Mouse (Mus musculus) right cerebral cortex, adult 2 months (tissue): ENCODE measurements around the gene Med1.

ENCODE experiments used
- DNase-seq, 2 experiments: peaks; one replicate each; pipeline ENCODE4 v3.0.0; 2021 to 2022; ENCODE audit warnings: low spot score in 2 of 2

The Med1 gene

DNA sequence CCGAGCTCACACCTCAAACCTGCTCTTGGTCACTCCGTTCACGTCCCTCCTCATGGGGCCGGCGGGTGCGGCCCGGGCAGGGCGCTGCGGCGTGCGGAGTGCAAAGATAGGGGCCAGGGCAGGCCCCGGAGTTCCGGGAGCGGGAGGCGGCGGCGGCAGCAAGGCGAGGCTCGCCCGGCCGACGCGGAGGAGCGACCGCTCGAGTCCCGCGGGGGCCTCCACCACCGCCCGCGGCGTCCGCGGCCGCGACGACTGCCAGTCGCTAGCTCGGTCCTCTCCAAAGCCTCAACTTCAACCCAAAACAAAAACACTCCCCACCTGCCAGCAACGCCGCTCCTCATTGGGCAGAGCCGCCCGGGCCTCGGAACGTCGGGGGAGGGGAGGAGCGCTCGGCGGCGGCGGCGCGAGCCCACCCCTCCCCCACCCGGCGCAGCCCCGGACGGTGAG lies 43.8 kb downstream of the Med1 start:
- peak; percentile 93 to 94 for DNase-seq

DNA sequence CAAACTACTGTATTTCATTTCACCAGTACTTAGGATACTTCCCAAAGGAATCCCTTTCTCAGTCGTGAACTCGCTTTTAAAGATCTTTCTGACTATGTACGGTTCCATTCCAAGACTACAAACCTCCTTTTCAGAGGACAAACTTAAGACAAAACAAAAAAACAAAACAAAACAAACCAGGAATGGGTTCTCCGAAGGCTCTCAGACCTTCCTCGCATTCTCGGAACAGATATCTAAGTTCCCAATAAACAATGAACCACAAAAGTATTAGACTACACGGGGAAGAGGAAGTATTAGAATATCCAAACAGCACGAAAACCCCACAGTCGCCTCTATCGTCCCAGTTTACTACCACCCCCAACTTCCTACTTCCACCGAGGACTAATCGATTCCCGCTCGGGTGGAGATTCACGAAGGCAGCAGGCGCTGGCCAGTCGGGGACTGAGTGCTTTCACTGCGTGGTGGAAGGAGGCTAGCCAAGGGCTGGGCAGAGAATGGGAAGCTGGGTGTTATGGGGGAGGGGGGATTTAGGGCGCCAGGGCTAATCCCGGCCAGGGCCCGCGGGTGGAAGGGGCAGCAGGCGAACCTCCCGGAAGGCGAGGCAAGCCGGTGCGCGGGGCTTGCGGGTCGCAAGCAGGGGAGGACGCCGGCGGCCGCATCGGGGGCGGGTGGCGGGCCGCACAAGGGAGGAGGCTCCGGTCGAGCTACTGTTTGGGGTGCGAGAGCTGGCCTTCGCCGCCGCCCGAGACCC lies 44.4 kb downstream of the Med1 start:
- DNase-seq = peak in 1 of 2 experiments; percentile 22

DNA sequence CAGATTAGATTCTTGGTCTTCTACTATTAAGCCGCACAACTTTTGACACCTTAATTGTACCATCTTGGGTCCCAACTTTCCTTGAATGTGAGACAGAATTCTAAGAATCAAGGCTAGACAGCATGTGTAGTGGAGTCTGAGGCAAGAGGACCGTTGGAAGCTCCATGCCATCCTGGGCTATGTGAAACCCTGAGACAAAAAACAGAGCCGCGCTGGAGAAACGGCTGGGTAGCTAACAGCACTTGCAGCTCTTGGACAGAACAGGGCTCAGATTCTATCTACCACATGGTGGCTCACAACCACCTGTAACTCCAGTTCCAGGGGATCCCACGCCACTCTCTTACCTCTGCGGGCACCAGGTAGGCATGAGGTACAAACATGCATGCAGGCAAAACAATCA lies 47.2 kb downstream of the Med1 start:
- no peak for DNase-seq

DNA sequence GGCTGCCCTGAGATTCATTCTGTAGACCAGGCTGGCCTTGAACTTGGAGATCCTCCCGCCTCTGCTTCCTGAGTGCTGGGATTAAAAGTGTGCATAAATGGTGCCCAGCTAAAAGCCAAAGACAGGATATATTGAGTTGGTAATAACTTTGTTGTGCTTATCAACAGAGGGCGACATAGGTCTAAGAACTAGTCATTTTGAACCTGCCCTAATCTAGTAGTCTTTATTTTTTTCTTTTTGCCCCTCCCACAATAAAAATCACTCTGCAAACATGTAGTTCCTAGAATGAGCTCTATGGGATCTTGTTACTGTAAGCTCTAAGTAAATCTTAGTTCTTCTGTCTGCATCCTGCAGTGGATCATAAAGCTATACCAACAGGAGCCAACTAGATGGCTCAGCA lies 50.5 kb downstream of the Med1 start:
- DNase-seq = no peak

DNA sequence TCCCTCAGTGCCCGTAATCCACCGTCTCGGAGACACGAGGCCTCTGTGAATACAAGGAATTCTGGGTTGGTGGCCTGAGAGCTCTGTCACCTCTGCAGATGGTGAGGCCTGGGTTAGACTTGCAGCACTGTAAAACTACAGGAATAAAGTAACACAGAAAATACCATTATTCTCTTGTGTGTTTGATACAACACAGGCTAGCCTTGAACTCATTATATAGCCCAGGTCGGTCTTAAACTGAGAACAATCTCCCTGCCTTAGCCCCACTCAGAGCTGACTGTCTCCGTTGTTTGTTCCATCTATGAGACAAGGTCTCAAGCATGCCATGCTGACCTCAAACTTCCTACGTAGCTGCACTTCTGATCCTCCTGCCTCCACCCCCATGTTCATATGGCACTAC lies 54.2 kb downstream of the Med1 start:
- DNase-seq = no peak

DNA sequence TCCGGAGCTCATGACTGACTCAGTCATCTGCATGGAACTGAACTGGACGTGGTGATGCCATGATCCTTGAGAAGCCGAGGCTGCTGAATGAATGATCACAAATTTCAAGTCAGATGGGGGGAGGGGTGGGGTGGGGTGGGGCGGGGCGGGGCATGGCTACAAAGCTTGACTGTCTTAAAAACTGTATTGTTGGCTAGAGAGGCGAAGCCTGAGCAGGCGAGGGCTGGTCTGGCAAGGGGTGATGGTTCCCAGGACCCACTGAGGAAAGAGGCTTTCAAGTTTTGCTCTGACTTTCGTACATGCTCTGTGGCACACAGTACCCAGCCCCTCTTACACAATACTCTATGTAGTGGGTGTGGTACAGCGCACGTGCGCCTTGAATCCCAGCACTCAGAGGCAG lies 55.3 kb downstream of the Med1 start:
- no peak for DNase-seq

DNA sequence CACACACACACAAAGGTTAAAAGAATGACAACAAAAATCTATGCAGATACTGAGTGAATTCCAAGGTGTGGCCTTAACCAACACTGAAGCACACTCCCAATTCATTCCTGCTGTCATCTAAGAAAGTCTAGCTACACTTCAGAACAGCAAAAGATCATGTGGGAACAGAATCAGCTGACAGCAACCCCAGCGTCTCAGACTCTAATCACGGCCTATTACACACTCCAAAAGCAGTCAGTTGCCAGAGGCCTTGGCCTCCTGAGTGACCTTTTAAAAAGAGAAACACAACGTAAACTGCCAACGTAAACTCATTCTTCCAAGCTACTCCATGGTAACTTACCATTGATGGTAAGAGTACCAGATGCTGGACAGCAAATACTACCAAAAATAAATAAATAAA lies 58.1 kb downstream of the Med1 start:
- DNase-seq = no peak

DNA sequence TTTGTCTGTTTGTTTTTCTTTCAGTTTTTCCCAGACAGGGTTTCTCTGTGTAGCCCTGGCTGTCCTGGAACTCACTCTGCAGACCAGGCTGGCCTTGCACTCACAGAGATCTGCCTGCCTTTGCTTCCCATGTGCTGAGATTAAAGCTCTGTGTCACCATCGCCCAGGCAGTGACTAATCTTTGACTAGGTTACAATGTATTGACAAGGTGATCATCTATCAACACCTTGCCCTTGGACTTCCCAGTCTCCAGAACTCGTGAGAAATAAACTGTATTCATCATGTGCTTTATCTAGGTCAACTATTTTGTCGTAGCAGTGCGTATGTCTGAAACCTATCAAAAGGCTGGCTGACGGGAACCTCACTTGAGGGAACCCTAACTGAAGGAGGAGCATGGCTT lies 69.7 kb downstream of the Med1 start:
- DNase-seq = no peak

DNA sequence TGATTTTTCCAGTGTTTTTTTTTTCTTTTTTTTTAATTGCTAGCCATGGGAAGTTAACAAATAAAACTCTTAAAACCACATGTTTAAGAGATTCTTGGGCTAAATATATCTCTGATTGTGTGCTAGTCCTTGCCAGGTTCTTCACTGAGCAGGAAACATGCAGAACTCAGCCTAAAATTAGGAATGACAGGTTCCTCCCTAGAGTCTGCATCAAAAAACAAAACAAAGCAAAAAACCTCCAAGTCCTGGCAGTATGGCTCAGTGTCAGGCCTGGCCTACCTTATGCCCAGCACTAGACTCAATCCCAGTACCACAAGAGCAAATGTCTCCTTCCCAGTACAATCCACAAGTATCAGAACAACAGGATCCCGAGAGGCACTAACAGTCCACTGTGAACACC lies 78.7 kb downstream of the Med1 start:
- DNase-seq = no peak

DNA sequence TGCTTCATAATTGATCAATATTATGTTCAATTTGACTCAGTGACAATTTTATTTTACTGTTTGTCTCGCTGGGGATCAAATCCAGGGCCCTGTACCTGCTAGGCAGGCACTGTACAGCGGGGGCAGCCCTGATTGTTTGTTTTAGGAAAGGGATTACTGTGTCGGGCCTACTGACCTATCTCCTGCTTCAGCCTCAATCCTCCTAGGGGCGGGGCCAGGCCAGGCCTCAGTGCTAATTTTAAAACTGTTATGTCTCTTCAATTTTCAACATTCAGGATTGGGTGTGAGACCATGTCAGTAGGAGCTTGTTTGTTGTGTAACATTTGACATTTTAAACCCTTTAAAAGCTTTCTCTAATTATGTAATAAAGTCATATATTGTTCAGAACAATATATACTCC lies 79.6 kb downstream of the Med1 start:
- no peak for DNase-seq

DNA sequence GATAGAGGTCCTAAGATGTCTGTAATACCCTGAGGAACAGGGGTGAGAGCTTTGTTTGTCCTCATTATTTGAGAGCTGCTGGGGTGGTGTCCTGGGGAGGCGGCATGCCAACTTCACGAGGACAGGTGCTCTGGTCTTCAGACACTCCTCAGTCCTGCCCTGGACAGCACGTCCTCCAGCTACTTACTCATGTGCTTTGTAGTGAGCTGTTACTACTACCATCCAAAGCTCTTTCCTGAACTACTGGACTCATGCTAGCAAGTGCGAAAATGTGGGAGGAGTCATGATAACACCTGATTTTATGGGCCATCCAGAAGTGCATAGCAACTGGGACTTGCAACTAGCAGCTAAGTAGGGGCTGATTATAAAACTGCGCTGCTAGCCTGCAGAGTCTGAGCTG lies 83.4 kb downstream of the Med1 start:
- DNase-seq = no peak
